Mouse (Mus musculus) G1E (cell line): ENCODE results near the gene Def6.

ENCODE experiments used
- CTCF ChIP-seq: IDR thresholded peaks from 2 replicates; pipeline ENCODE4 v1.5.1; 2012; ENCODE audit warnings: low read depth, low read length, inconsistent platforms, mixed read lengths
- GATA1 ChIP-seq: IDR thresholded peaks from 2 replicates; pipeline ENCODE4 v1.6.1; 2012; ENCODE audit warnings: borderline replicate concordance, low read length, inconsistent platforms, mixed read lengths
- POLR2AphosphoS5 ChIP-seq: IDR thresholded peaks from 2 replicates; pipeline ENCODE4 v1.6.1; 2012; ENCODE audit warnings: low read depth, low read length, inconsistent platforms; ENCODE audit not compliant: insufficient replicate concordance
- TAL1 ChIP-seq: conservative IDR thresholded peaks from 2 replicates; pipeline ENCODE4 v1.6.1; 2012; ENCODE audit warnings: low read depth, low read length, inconsistent platforms, mixed read lengths

GRCm38 (mm10) chr17:28236636-28237015, 29.0 kb downstream of the Def6 start:
- TF ChIP-seq CTCF (no peak), GATA1 (no peak), POLR2AphosphoS5 (no peak), TAL1 (no peak)
